Comparison of ENCODE assay signal across 28 mouse cellular contexts in genomic region chr3:79691957-79692356, GRCm38 (mm10). TPM values are rescaled to one million over a fixed set of nuclear protein-coding genes. Genes with fewer than 3 reads are reported as not detected.
DNase-seq lines count a peak whose midpoint lies in the region; ATAC-seq lines count a peak whose summit lies in the region.
"Had no signal": no experiment of that assay in that cellular context is flagged by ENCODE, and none has a peak within 500 bp of the region (broad histone marks: within the 10 kb centered on the region; RNA-seq: fewer than 3 reads in every experiment).

No protein-coding gene starts in this region.

- no peak for ATAC-seq in heart, embryonic 15.5 days (replicated peaks; ENCODE audit: insufficient number of reproducible peaks, insufficient read depth, low FRiP score, low read depth)
- ATAC-seq: CD4-positive, CD25-positive, alpha-beta regulatory T cell, adult 4 months; forebrain, embryonic 14.5 days had no signal

- H3K9me3 ChIP-seq in heart, embryonic 15.5 days (replicated peaks): 0 out of 2 replicates have a peak, but pooled peaks cover 3% of the 10 kb centered on the region
- H3K9me3 ChIP-seq: embryonic facial prominence, embryonic 12.5 days; embryonic facial prominence, embryonic 15.5 days; hindbrain, embryonic 12.5 days; hindbrain, embryonic 15.5 days had no signal

- no peak for DNase-seq in heart, postnatal 4 days
- DNase-seq in right cerebral cortex, postnatal 10 days (ENCODE audit: low spot score in 2 of 2): peak; percentile 44 to 55
- DNase-seq in right cerebral cortex, postnatal 25 days: no peak
- no peak for DNase-seq in embryo, embryonic 9.5 days (ENCODE audit: extremely low spot score)
- DNase-seq: adrenal gland, adult 2 months; adrenal gland, postnatal 14 days; cerebellum, adult 18-20 months; cerebellum, adult 9-10 months; cerebellum, postnatal 14 days; gastrocnemius, postnatal 10 days; gastrocnemius, postnatal 36 days; heart, adult 2 months; heart, postnatal 14 days had no signal

- H3K27me3 ChIP-seq in heart, embryonic 15.5 days: no peaks in the 10 kb centered on the region
- H3K27me3 ChIP-seq: embryonic facial prominence, embryonic 12.5 days; embryonic facial prominence, embryonic 15.5 days; hindbrain, embryonic 12.5 days; hindbrain, embryonic 15.5 days had no signal

- H3K4me2 ChIP-seq in heart, embryonic 15.5 days: no peak overlapping the region
- H3K4me2 ChIP-seq: embryonic facial prominence, embryonic 12.5 days; embryonic facial prominence, embryonic 15.5 days; heart, embryonic 11.5 days; hindbrain, embryonic 12.5 days; hindbrain, embryonic 15.5 days had no signal

- H3K27ac ChIP-seq in heart, embryonic 15.5 days: peak overlapping the region; percentile 58; the same call in 1 of the 2 replicates
- H3K27ac ChIP-seq in macrophage: peak overlapping the region; percentile 42
- H3K27ac ChIP-seq: embryonic facial prominence, embryonic 12.5 days; embryonic facial prominence, embryonic 15.5 days; heart, adult 2 months; hindbrain, embryonic 12.5 days; hindbrain, embryonic 15.5 days had no signal

- 83% methylated on average over 2 of the region's 2 CpGs for WGBS in heart, embryonic 15.5 days
- 95% methylated on average over 2 of the region's 2 CpGs for whole genome bisulfite sequencing in macrophage (ENCODE audit: missing documents)

- H3K36me3 ChIP-seq in heart, embryonic 15.5 days: no peaks in the 10 kb centered on the region
- no peaks in the 10 kb centered on the region for H3K36me3 ChIP-seq in macrophage (ENCODE audit: inconsistent target)
- H3K36me3 ChIP-seq: embryonic facial prominence, embryonic 12.5 days; embryonic facial prominence, embryonic 15.5 days; hindbrain, embryonic 12.5 days; hindbrain, embryonic 15.5 days had no signal

- H3K9ac ChIP-seq in heart, embryonic 15.5 days: no peak overlapping the region
- H3K9ac ChIP-seq: embryonic facial prominence, embryonic 12.5 days; embryonic facial prominence, embryonic 15.5 days; hindbrain, embryonic 12.5 days; hindbrain, embryonic 15.5 days had no signal

- peaks cover 4% of the 10 kb centered on the region for H3K4me1 ChIP-seq in heart, embryonic 15.5 days (replicated peaks)
- H3K4me1 ChIP-seq: embryonic facial prominence, embryonic 12.5 days; embryonic facial prominence, embryonic 15.5 days; hindbrain, embryonic 12.5 days; hindbrain, embryonic 15.5 days had no signal

- H3K79me2 ChIP-seq in macrophage (ENCODE audit: inconsistent target): no peaks in the 10 kb centered on the region

- no peak overlapping the region for H3K4me3 ChIP-seq in heart, embryonic 15.5 days
- no peak overlapping the region for H3K4me3 ChIP-seq in macrophage (ENCODE audit: inconsistent target)
- H3K4me3 ChIP-seq: embryonic facial prominence, embryonic 12.5 days; embryonic facial prominence, embryonic 15.5 days; heart, adult 2 months; hindbrain, embryonic 12.5 days; hindbrain, embryonic 15.5 days had no signal

RNA-seq across cellular contexts. Expression of gene Rxfp1, which starts 45.7 kb away (rescaled TPM):
- 9.2 and 10.3 TPM in 2 replicates for polyA plus RNA-seq in heart, embryonic 15.5 days (2015; fragmentation: Nextera tagmentation; extraction: Ambion mirVana)
- total RNA-seq in heart, postnatal 4 days (2021): 10 to 100 TPM in 1 of 2 experiments, 1 to 10 TPM in 1; 9.3 to 13.3 TPM
- total RNA-seq in macrophage (2018; cell fraction: chromatin; rRNA removed): not detected
- total RNA-seq in macrophage (2018; cell fraction: cytosol; rRNA removed): not detected
- not detected for total RNA-seq in macrophage (2018; cell fraction: nucleus; rRNA removed)
- polyA plus RNA-seq in macrophage (2018): not detected in 3 replicates
- total RNA-seq: adrenal gland, adult 2 months; gastrocnemius, adult 18-20 months; gastrocnemius, postnatal 36 days; granulocyte monocyte progenitor cell, adult 5-6 weeks; hematopoietic stem cell, adult 5-6 weeks; MEL had no signal
- polyA plus RNA-seq: adrenal gland, adult 2 months; C2C12; CD4-positive, CD25-positive, alpha-beta regulatory T cell, adult 4 months; hindbrain, embryonic 12.5 days; intestine, embryonic 14.5 days had no signal

Comparison
In these comparisons a context has a peak if more than half of its experiments do, and no peak if none do; other contexts are left out.
1. DNase-seq: peak in right cerebral cortex, postnatal 10 days (2 of 2); none in heart, postnatal 4 days (single experiment), right cerebral cortex, postnatal 25 days (single experiment) and embryo, embryonic 9.5 days (single experiment).
2. RNA of gene Rxfp1, which starts 45.7 kb away (polyA plus RNA-seq): 9.2 to 10.3 TPM in heart, embryonic 15.5 days; not detected in macrophage; every median in the first group is over 10 times any median in the second.